Mouse (Mus musculus): Measurements from ENCODE around the gene H2-T22. TPM values are rescaled to one million over a fixed set of nuclear protein-coding genes. Genes with fewer than 3 reads are reported as not detected.

The H2-T22 gene
- polyA plus RNA-seq, 2 experiments from 2014 or later, result 415 to 458 TPM

- no peak for ATAC-seq
Observed at GRCm38 (mm10) chr17:35997713-35998510, 44.6 kb downstream of the H2-T22 start.

DNA sequence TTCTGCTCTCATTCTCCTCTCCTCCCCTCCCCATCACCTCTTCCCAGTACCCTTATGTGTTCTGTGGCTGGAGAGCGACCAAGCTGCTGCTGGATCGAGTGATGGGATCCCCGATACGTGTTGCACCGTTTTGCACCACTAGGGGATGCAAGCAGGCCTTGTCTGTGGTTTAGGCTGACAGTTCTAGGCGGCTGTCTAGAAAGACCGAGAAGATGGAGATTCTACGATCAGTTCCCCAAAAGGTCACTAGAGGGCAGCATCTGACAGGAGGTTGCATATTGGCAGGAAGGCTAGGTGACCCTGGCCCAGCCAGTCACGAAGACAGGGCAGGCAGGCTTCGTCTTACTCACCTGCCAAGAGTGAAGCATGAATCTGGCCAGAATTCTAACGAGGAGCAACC, 45.6 kb downstream of the H2-T22 start:
- ATAC-seq, result peak; percentile 49

DNA sequence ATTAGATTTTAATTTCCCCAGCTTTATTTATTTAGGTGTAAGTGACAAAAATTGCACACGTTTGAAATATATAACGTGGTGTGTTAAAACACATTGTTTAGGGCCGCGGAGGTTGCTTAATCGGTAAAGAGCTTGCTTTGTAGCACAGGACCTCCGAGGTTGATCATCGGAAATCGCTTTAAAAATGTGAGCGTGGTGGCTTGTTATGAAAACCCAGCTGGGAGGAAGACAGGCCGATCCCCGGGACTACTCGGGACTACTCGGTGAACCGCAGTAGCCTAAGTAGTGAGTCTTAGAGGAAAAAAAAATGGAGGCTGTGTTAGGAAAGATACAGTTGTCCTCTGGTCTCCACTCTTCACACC, 47.7 kb downstream of the H2-T22 start:
- ATAC-seq, result no peak

GRCm38 (mm10) chr17:35994175-35994878, 48.2 kb downstream of the H2-T22 start:
- no peak for ATAC-seq

- peak; percentile 61 for ATAC-seq
Observed at GRCm38 (mm10) chr17:35993675-35994074, 48.9 kb downstream of the H2-T22 start.

GRCm38 (mm10) chr17:35991781-35992180, 50.8 kb downstream of the H2-T22 start:
- no peak for ATAC-seq

Other genes with a start within 250 kb of the H2-T22 start
- gene Ier3, start 221.1 kb downstream of the H2-T22 start, polyA plus RNA-seq (2017; shearing (Covaris generic)), result under 1 TPM; 0.60 TPM
- gene Flot1, start 219.5 kb downstream of the H2-T22 start, polyA plus RNA-seq (2017; shearing (Covaris generic)), result 10 to 100 TPM; 19.9 to 22.9 TPM
- gene Tubb5, start 204.4 kb downstream of the H2-T22 start, polyA plus RNA-seq (2017; shearing (Covaris generic)), result 100 to 1,000 TPM; 410 to 652 TPM
- 1 to 10 TPM; 4.1 to 6.4 TPM for gene Mdc1, start 201.2 kb downstream of the H2-T22 start, polyA plus RNA-seq (2017; shearing (Covaris generic))
- gene Nrm, start 181.4 kb downstream of the H2-T22 start, polyA plus RNA-seq (2017; shearing (Covaris generic)), result 10 to 100 TPM; 38.4 to 44.7 TPM
- 100 to 1,000 TPM; 228 to 247 TPM for gene Ppp1r18, start 177.2 kb downstream of the H2-T22 start, polyA plus RNA-seq (2017; shearing (Covaris generic))
- 10 to 100 TPM; 19.6 to 26.9 TPM for gene Dhx16, start 162.9 kb downstream of the H2-T22 start, polyA plus RNA-seq (2017; shearing (Covaris generic))
- gene 2310061I04Rik, start 145.3 kb downstream of the H2-T22 start, polyA plus RNA-seq (2017; shearing (Covaris generic)), result 10 to 100 TPM; 12.4 to 17.5 TPM
- 10 to 100 TPM; 11.7 to 14.3 TPM for gene Atat1, start 132.7 kb downstream of the H2-T22 start, polyA plus RNA-seq (2017; shearing (Covaris generic))
- gene Mrps18b, start 126.4 kb downstream of the H2-T22 start, polyA plus RNA-seq (2017; shearing (Covaris generic)), result 10 to 100 TPM; 42.2 to 50.9 TPM
- gene Ppp1r10, start 126.3 kb downstream of the H2-T22 start, polyA plus RNA-seq (2017; shearing (Covaris generic)), result 10 to 100 TPM; 42.0 to 57.4 TPM
- 100 to 1,000 TPM in 1 of 2 experiments, 10 to 100 TPM in 1; 99.6 to 137 TPM for gene Abcf1, start 73.0 kb downstream of the H2-T22 start, polyA plus RNA-seq (2017; shearing (Covaris generic))
- gene Gnl1, start 62.9 kb downstream of the H2-T22 start, polyA plus RNA-seq (2017; shearing (Covaris generic)), result 1 to 10 TPM; 8.1 to 9.2 TPM
- 10 to 100 TPM; 13.6 to 17.6 TPM for gene Prr3, start 62.5 kb downstream of the H2-T22 start, polyA plus RNA-seq (2017; shearing (Covaris generic))
- gene H2-T24, start 22.2 kb downstream of the H2-T22 start, polyA plus RNA-seq (2017; shearing (Covaris generic)), result 10 to 100 TPM; 36.4 to 43.7 TPM
- gene H2-T23, start 9.9 kb downstream of the H2-T22 start, polyA plus RNA-seq (2017; shearing (Covaris generic)), result 1,000 to 10,000 TPM in 1 of 2 experiments, 100 to 1,000 TPM in 1; 679 to 1,228 TPM
- under 1 TPM in 1 of 2 experiments, not detected in 1; 0.46 TPM for gene Gm6034, start 214 bp upstream of the H2-T22 start, polyA plus RNA-seq (2017; shearing (Covaris generic))
- under 1 TPM; 0.37 to 0.38 TPM for gene Gm11127, start 15.6 kb upstream of the H2-T22 start, polyA plus RNA-seq (2017; shearing (Covaris generic))
- 1 to 10 TPM in 1 of 2 experiments, under 1 TPM in 1; 0.70 to 4.4 TPM for gene Gm19684, start 78.9 kb upstream of the H2-T22 start, polyA plus RNA-seq (2017; shearing (Covaris generic))
- gene Gm7030, start 86.7 kb upstream of the H2-T22 start, polyA plus RNA-seq (2017; shearing (Covaris generic)), result not detected
- 1 to 10 TPM; 1.3 to 5.2 TPM for gene Gm8909, start 125.8 kb upstream of the H2-T22 start, polyA plus RNA-seq (2017; shearing (Covaris generic))
- 1 to 10 TPM in 1 of 2 experiments, not detected in 1; 5.7 TPM for gene H2-T3, start 147.5 kb upstream of the H2-T22 start, polyA plus RNA-seq (2017; shearing (Covaris generic))
- 100 to 1,000 TPM; 178 to 195 TPM for gene Rpp21, start 215.3 kb upstream of the H2-T22 start, polyA plus RNA-seq (2017; shearing (Covaris generic))
- 10 to 100 TPM in 1 of 2 experiments, 1 to 10 TPM in 1; 9.2 to 13.2 TPM for gene Trim39, start 229.5 kb upstream of the H2-T22 start, polyA plus RNA-seq (2017; shearing (Covaris generic))
- gene H2-M10.2, start 243.7 kb upstream of the H2-T22 start, polyA plus RNA-seq (2017; shearing (Covaris generic)), result not detected

All from activated CD4-positive, CD25-positive, alpha-beta regulatory T cell, adult 4 months (primary cell).